ENCODE assay signal across 8 mouse cellular contexts in genomic region chr2:35728633-35729032, GRCm38 (mm10).
DNase-seq lines count a peak whose midpoint lies in the region; ATAC-seq lines count a peak whose summit lies in the region.
"Had no signal": no experiment of that assay in that cellular context is flagged by ENCODE, and none has a peak within 500 bp of the region (broad histone marks: within the 10 kb centered on the region; RNA-seq: fewer than 3 reads in every experiment).

No protein-coding gene starts in this region.

- peak overlapping the region; percentile 40; the same call in 1 of the 2 replicates for H3K9ac ChIP-seq in forebrain, embryonic 13.5 days
- H3K9ac ChIP-seq in midbrain, embryonic 12.5 days (replicated peaks) = 0 out of 2 replicates have a peak overlapping the region, but pooled peaks have one; percentile 8

- no peaks in the 10 kb centered on the region for H3K27me3 ChIP-seq in forebrain, embryonic 13.5 days
- no peaks in the 10 kb centered on the region for H3K27me3 ChIP-seq in midbrain, embryonic 12.5 days

- peaks cover 10% of the 10 kb centered on the region for H3K4me1 ChIP-seq in brown adipose tissue, adult 24 weeks (ENCODE audit: control insufficient read depth, insufficient read depth, insufficient read length, low read length)
- peaks cover 35% of the 10 kb centered on the region for H3K4me1 ChIP-seq in forebrain, embryonic 13.5 days
- H3K4me1 ChIP-seq in midbrain, embryonic 12.5 days = peaks cover 12% of the 10 kb centered on the region

- no peak overlapping the region for H3K4me2 ChIP-seq in forebrain, embryonic 13.5 days
- H3K4me2 ChIP-seq in midbrain, embryonic 12.5 days (replicated peaks) = no peak overlapping the region

- peak; percentile 36; the same call in 1 of the 2 replicates for ATAC-seq in forebrain, embryonic 13.5 days
- no peak for ATAC-seq in midbrain, embryonic 12.5 days (ENCODE audit: low FRiP score, low read depth)

- peaks cover 65% of the 10 kb centered on the region for H3K36me3 ChIP-seq in forebrain, embryonic 13.5 days (ENCODE audit: poor library complexity, severe bottlenecking)
- peaks cover 58% of the 10 kb centered on the region for H3K36me3 ChIP-seq in midbrain, embryonic 12.5 days

- H3K4me3 ChIP-seq in brown adipose tissue, adult 24 weeks (ENCODE audit: insufficient read depth, low read depth, low read length) = no peak overlapping the region
- no peak overlapping the region for H3K4me3 ChIP-seq in forebrain, embryonic 13.5 days
- no peak overlapping the region for H3K4me3 ChIP-seq in midbrain, embryonic 12.5 days
- H3K4me3 ChIP-seq: erythroblast, embryonic 14.5 days had no signal

- WGBS in forebrain, embryonic 13.5 days = 46% methylated on average over 5 of the region's 5 CpGs
- 66% methylated on average over 5 of the region's 5 CpGs for WGBS in midbrain, embryonic 12.5 days

- H3K27ac ChIP-seq in brown adipose tissue, adult 24 weeks (replicated peaks; ENCODE audit: low read depth, low read length) = 0 out of 2 replicates have a peak overlapping the region, but pooled peaks have one; percentile 1
- H3K27ac ChIP-seq in forebrain, embryonic 13.5 days = peak overlapping the region; percentile 61
- H3K27ac ChIP-seq in midbrain, embryonic 12.5 days (replicated peaks) = peak overlapping the region; percentile 39

- H3K9me3 ChIP-seq in forebrain, embryonic 13.5 days (replicated peaks) = no peaks in the 10 kb centered on the region
- H3K9me3 ChIP-seq in midbrain, embryonic 12.5 days = no peaks in the 10 kb centered on the region

- DNase-seq in kidney, postnatal 10 days = peak; percentile 51
- no peak for DNase-seq in kidney, adult 9 months
- DNase-seq in layer of hippocampus, postnatal 25 days (ENCODE audit: extremely low spot score in 1 of 2, low spot score in 1 of 2) = no peak
- DNase-seq in yolk sac, embryonic 10.5 days (ENCODE audit: low spot score) = no peak

Comparison
In these comparisons a context has a peak if more than half of its experiments do, and no peak if none do; other contexts are left out.
1. H3K27ac ChIP-seq: peak in every context shown above with its lines; median percentile 61 in forebrain, embryonic 13.5 days; 39 in midbrain, embryonic 12.5 days; 1 in brown adipose tissue, adult 24 weeks.